Mouse (Mus musculus) MEL (cell line): ENCODE measurements around the gene Smim17. TPM values are rescaled to one million over a fixed set of nuclear protein-coding genes. Genes with fewer than 3 reads are reported as not detected.

Source experiments
- DNase-seq: peaks from one replicate; pipeline ENCODE4 v3.0.0; 2011; ENCODE audit warnings: low read depth, low spot score
- H3K27ac ChIP-seq: 2 replicates; pipeline ENCODE4 v1.5.1; 2012; ENCODE audit warnings: low read depth, mild to moderate bottlenecking, control low read depth, low read length, moderate library complexity; ENCODE audit not compliant: control insufficient read depth
- H3K27me3 ChIP-seq, 2 experiments: fragments of 150-350 bp in 1 of 2; sonication (generic) in 1 of 2; 2 replicates each; pipeline ENCODE4 v1.6.1; 2012; ENCODE audit warnings: low read length in 2 of 2, mild to moderate bottlenecking in 2 of 2, improper control_type of control experiment in 1 of 2, moderate library complexity in 1 of 2; ENCODE audit not compliant: insufficient read depth in 2 of 2, control insufficient read depth in 1 of 2
- H3K36me3 ChIP-seq, 2 experiments: 2 replicates each; pipeline ENCODE4 v1.6.1; 2012 to 2014; ENCODE audit warnings: low read length in 2 of 2, improper control_type of control experiment in 1 of 2, inconsistent platforms in 1 of 2, mild to moderate bottlenecking in 1 of 2; ENCODE audit not compliant: insufficient read depth in 2 of 2, control insufficient read depth in 1 of 2
- H3K4me1 ChIP-seq, 2 experiments: fragments of 150-350 bp in 1 of 2; sonication (generic) in 1 of 2; 2 replicates each; pipeline ENCODE4 v1.6.1; 2012; ENCODE audit warnings: low read length in 2 of 2, improper control_type of control experiment in 1 of 2, mild to moderate bottlenecking in 1 of 2; ENCODE audit not compliant: insufficient read depth in 2 of 2, control insufficient read depth in 1 of 2
- H3K4me3 ChIP-seq, 2 experiments: fragments of 150-350 bp in 1 of 2; sonication (generic) in 1 of 2; 2 replicates each; pipeline ENCODE4 v1.5.1; 2012; ENCODE audit warnings: low read depth in 2 of 2, low read length in 2 of 2, mild to moderate bottlenecking in 2 of 2, moderate library complexity in 2 of 2, control low read depth in 1 of 2, improper control_type of control experiment in 1 of 2; ENCODE audit not compliant: control insufficient read depth in 1 of 2, insufficient read depth in 1 of 2
- H3K79me2 ChIP-seq: 2 replicates; pipeline ENCODE4 v1.6.1; 2012; ENCODE audit warnings: mild to moderate bottlenecking, low read length, moderate library complexity; ENCODE audit not compliant: control insufficient read depth, poor library complexity, insufficient read depth
- H3K9ac ChIP-seq: 2 replicates; pipeline ENCODE4 v1.6.1; 2012; ENCODE audit warnings: low read depth, mild to moderate bottlenecking, control low read depth, low read length, moderate library complexity; ENCODE audit not compliant: control insufficient read depth, poor library complexity, severe bottlenecking
- H3K9me3 ChIP-seq: fragments of 150-350 bp; sonication (generic); replicated peaks from 2 replicates; pipeline ENCODE4 v1.6.1; 2012; ENCODE audit warnings: mild to moderate bottlenecking, low read length, improper control_type of control experiment, moderate library complexity; ENCODE audit not compliant: insufficient read depth
- BHLHE40 ChIP-seq: IDR thresholded peaks from 2 replicates; pipeline ENCODE4 v1.6.1; 2012; ENCODE audit warnings: low read depth, mild to moderate bottlenecking, inconsistent platforms, low read length, improper control_type of control experiment, borderline replicate concordance
- CHD2 ChIP-seq: IDR thresholded peaks from 2 replicates; pipeline ENCODE4 v1.6.1; 2011; ENCODE audit warnings: low read length, improper control_type of control experiment
- CTCF ChIP-seq, 3 experiments: IDR thresholded peaks in 2 of 3; conservative IDR thresholded peaks in 1 of 3; 2 replicates each; pipeline ENCODE4 v1.5.1; 2011 to 2012; ENCODE audit warnings: low read length in 3 of 3, low read depth in 2 of 3, mild to moderate bottlenecking in 2 of 3, improper control_type of control experiment in 1 of 3, inconsistent platforms in 1 of 3, mixed read lengths in 1 of 3, moderate library complexity in 1 of 3; ENCODE audit not compliant: control insufficient read depth in 1 of 3, insufficient read depth in 1 of 3, poor library complexity in 1 of 3, severe bottlenecking in 1 of 3
- ELF1 ChIP-seq: IDR thresholded peaks from 2 replicates; pipeline ENCODE4 v1.6.1; 2014; ENCODE audit warnings: low read depth, mild to moderate bottlenecking, inconsistent platforms, low read length, improper control_type of control experiment, moderate library complexity
- ETS1 ChIP-seq: IDR thresholded peaks from 2 replicates; pipeline ENCODE4 v1.6.1; 2012; ENCODE audit warnings: low read depth, mild to moderate bottlenecking, inconsistent platforms, low read length, improper control_type of control experiment, moderate library complexity
- GATA1 ChIP-seq: IDR thresholded peaks from 2 replicates; pipeline ENCODE4 v1.6.1; 2011; ENCODE audit warnings: low read depth, low read length, improper control_type of control experiment
- JUND ChIP-seq: IDR thresholded peaks from 2 replicates; pipeline ENCODE4 v1.6.1; 2011; ENCODE audit warnings: low read depth, mild to moderate bottlenecking, improper control_type of control experiment, low read length
- MEF2A ChIP-seq: IDR thresholded peaks from 2 replicates; pipeline ENCODE4 v1.6.1; 2014; ENCODE audit warnings: low read depth, mild to moderate bottlenecking, inconsistent platforms, low read length, improper control_type of control experiment; ENCODE audit not compliant: poor library complexity, insufficient replicate concordance, severe bottlenecking; ENCODE audit errors: extremely low read depth
- MXI1 ChIP-seq: IDR thresholded peaks from 2 replicates; pipeline ENCODE4 v1.6.1; 2011; ENCODE audit warnings: mild to moderate bottlenecking, low read depth, low read length, improper control_type of control experiment
- MYC ChIP-seq: IDR thresholded peaks from 2 replicates; pipeline ENCODE4 v1.6.1; 2011; ENCODE audit warnings: low read depth, mild to moderate bottlenecking, low read length, improper control_type of control experiment, moderate library complexity
- NRF1 ChIP-seq: IDR thresholded peaks from 2 replicates; pipeline ENCODE4 v1.6.1; 2014; ENCODE audit warnings: low read depth, mild to moderate bottlenecking, inconsistent platforms, low read length, improper control_type of control experiment, moderate library complexity; ENCODE audit not compliant: poor library complexity, insufficient read depth, severe bottlenecking
- POLR2A ChIP-seq, 2 experiments: IDR thresholded peaks; 2 replicates each; pipeline ENCODE4 v1.6.1; 2011 to 2012; ENCODE audit warnings: low read length in 2 of 2, mild to moderate bottlenecking in 2 of 2, control low read depth in 1 of 2, improper control_type of control experiment in 1 of 2, low read depth in 1 of 2, moderate library complexity in 1 of 2; ENCODE audit not compliant: control insufficient read depth in 1 of 2, insufficient read depth in 1 of 2, poor library complexity in 1 of 2
- RAD21 ChIP-seq: IDR thresholded peaks from 2 replicates; pipeline ENCODE4 v1.6.1; 2011; ENCODE audit warnings: mild to moderate bottlenecking, low read depth, low read length, improper control_type of control experiment
- TAL1 ChIP-seq: IDR thresholded peaks from 2 replicates; pipeline ENCODE4 v1.6.1; 2012; ENCODE audit warnings: mild to moderate bottlenecking, inconsistent platforms, low read length, moderate library complexity, mixed read lengths
- ZKSCAN1 ChIP-seq: IDR thresholded peaks from 2 replicates; pipeline ENCODE4 v1.6.1; 2012; ENCODE audit warnings: low read depth, mild to moderate bottlenecking, inconsistent platforms, low read length, improper control_type of control experiment, moderate library complexity
- ZNF384 ChIP-seq: IDR thresholded peaks from 2 replicates; pipeline ENCODE4 v1.6.1; 2012; ENCODE audit warnings: low read depth, mild to moderate bottlenecking, inconsistent platforms, low read length, improper control_type of control experiment
- polyA plus RNA-seq, 2 experiments: library from polyadenylated mRNA; stranded (reverse) in 1 of 2; unstranded in 1 of 2; fragments of >175 nt in 1 of 2; fragments of >200 nt in 1 of 2; gene quantifications; 2 replicates each; pipeline versions ENCODE4 v1.2.1 to v1.2.4; 2012; ENCODE audit warnings: low replicate concordance in 2 of 2, low read depth in 1 of 2; ENCODE audit not compliant: insufficient read length in 2 of 2, insufficient read depth in 1 of 2, missing spikeins in 1 of 2
- total RNA-seq: library from RNA; depleted of rRNA; stranded (reverse); fragments of 300-350 nt; gene quantifications from 2 replicates; pipeline ENCODE4 v1.2.3, GENCODE M21; 2012

The Smim17 gene
- total and polyA plus RNA-seq, 3 experiments: not detected

DNA sequence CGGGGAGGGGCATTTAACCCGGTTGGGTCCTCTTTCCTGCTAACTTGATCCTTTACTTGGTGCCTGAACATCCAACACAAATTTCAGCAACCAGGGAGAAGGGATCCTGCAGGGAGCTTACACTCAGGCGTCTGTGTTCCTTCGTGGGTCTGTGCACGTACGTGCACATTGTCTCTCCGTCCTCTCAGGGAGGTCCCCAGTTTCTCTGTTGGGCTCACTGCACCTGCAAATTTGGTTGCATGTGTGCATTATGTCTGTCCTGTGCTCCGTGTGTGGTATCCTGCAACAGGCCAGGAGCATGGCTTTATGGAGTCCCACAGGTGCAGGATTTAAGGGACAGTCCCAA lies 16.9 kb downstream of the Smim17 start:
- no peak for DNase-seq
- H3K36me3 ChIP-seq: no peaks in the 10 kb centered on the region
- no peak overlapping the region for H3K27ac ChIP-seq
- H3K79me2 ChIP-seq: no peaks in the 10 kb centered on the region
- TF ChIP-seq ZKSCAN1: no peak
- TF ChIP-seq GATA1: no peak
- no peak for TF ChIP-seq ELF1
- TF ChIP-seq RAD21: no peak
- TF ChIP-seq POLR2A (IDR thresholded peaks at IDR 0.05; ENCODE audit: control insufficient read depth in 1 of 2, insufficient read depth in 1 of 2, low read depth in 1 of 2, low read length in 2 of 2, poor library complexity in 1 of 2): no peak
- no peak overlapping the region for H3K9ac ChIP-seq
- no peaks in the 10 kb centered on the region for H3K4me1 ChIP-seq
- H3K4me3 ChIP-seq: no peak overlapping the region
- no peaks in the 10 kb centered on the region for H3K27me3 ChIP-seq
- no peaks in the 10 kb centered on the region for H3K9me3 ChIP-seq

DNA sequence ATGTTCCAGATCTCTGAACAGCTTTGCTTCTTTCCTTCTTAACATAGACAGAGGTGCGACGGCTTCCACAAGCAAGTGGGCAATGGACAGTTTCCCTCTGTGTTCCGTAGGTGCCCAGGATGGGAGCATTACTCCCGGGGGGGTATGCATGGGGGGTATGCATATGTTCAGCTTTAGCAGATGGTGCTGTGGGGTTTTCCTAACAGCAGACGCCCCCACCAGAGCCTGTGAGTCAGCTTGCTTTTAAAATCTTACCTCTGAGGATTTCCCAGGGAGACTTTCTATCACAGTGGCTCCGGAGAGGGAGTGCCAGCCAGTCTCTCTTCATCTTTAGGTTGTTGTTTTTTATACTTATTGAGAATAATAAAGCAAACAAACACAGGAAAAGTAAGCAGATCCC lies 21.4 kb downstream of the Smim17 start:
- no peak for DNase-seq
- H3K36me3 ChIP-seq: no peaks in the 10 kb centered on the region
- no peaks in the 10 kb centered on the region for H3K9me3 ChIP-seq
- H3K4me1 ChIP-seq: no peaks in the 10 kb centered on the region
- H3K9ac ChIP-seq: no peak overlapping the region
- no peaks in the 10 kb centered on the region for H3K27me3 ChIP-seq
- no peaks in the 10 kb centered on the region for H3K79me2 ChIP-seq
- no peak for TF ChIP-seq ELF1
- no peak for TF ChIP-seq MXI1
- TF ChIP-seq TAL1: no peak
- no peak for TF ChIP-seq BHLHE40
- no peak for TF ChIP-seq MEF2A
- no peak for TF ChIP-seq NRF1
- no peak for TF ChIP-seq ETS1
- no peak for TF ChIP-seq JUND
- TF ChIP-seq CHD2: no peak
- TF ChIP-seq, all 39 proteins: peak for 0
- H3K4me3 ChIP-seq: no peak overlapping the region
- no peak overlapping the region for H3K27ac ChIP-seq

DNA sequence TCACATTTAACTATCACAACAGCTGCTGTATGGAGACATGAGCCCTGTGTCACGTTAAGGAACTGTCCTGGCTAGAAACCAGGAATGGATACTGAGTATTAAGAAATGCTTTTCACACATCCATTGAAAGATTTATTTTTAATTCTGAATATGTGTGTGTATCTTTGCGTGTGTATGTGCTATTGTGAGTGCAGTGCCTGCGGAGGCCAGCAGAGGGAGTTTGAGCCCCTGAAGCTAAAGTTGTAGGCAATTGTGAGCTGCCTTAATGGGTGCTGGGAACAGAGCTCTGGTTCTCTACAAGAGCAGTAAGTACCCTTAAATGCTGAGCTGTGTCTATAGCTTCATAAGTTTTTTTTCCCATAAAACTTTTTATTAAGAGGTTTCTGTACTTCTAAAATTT lies 30.9 kb downstream of the Smim17 start:
- TF ChIP-seq MYC: no peak
- peak; percentile 35 to 42 (median 37); a peak in 5 of 6 replicates for TF ChIP-seq CTCF (IDR thresholded peaks at IDR 0.05 in 2 of 3, conservative IDR thresholded peaks at IDR 0.05 in 1 of 3; ENCODE audit: control insufficient read depth in 1 of 3, insufficient read depth in 1 of 3, low read depth in 2 of 3, low read length in 3 of 3, poor library complexity in 1 of 3, severe bottlenecking in 1 of 3)
- TF ChIP-seq ZNF384: no peak
- no peak overlapping the region for H3K9ac ChIP-seq
- H3K4me3 ChIP-seq: no peak overlapping the region

More for the DNA sequence above, 30.9 kb downstream of the Smim17 start:
- no peaks in the 10 kb centered on the region for H3K27me3 ChIP-seq
- H3K27ac ChIP-seq: no peak overlapping the region
- no peaks in the 10 kb centered on the region for H3K9me3 ChIP-seq
- no peaks in the 10 kb centered on the region for H3K4me1 ChIP-seq
- H3K79me2 ChIP-seq: no peaks in the 10 kb centered on the region
- no peaks in the 10 kb centered on the region for H3K36me3 ChIP-seq
- peak; percentile 8 for DNase-seq
